Mouse (Mus musculus) cortical plate, adult 2 months (tissue): Measurements from ENCODE around the gene Hhatl. TPM values are rescaled to one million over a fixed set of nuclear protein-coding genes. Genes with fewer than 3 reads are reported as not detected.

Experiments used
- H3K27ac ChIP-seq: fragments of 200-500 bp; 2 replicates; pipeline ENCODE4 v1.5.1; 2012; ENCODE audit warnings: low read length, control low read depth, inconsistent platforms; ENCODE audit not compliant: insufficient read depth
- H3K4me1 ChIP-seq: fragments of 200-500 bp; 2 replicates; pipeline ENCODE4 v1.6.1; 2011; ENCODE audit warnings: low read length; ENCODE audit not compliant: control insufficient read depth, insufficient read depth
- H3K4me3 ChIP-seq: fragments of 200-500 bp; 2 replicates; pipeline ENCODE4 v1.5.1; 2011; ENCODE audit warnings: mild to moderate bottlenecking, low read length, control low read depth; ENCODE audit not compliant: insufficient read depth
- CTCF ChIP-seq: fragments of 200-500 bp; IDR thresholded peaks from 2 replicates; pipeline ENCODE4 v1.5.1; 2011; ENCODE audit warnings: mild to moderate bottlenecking, control low read depth, low read length; ENCODE audit not compliant: insufficient read depth; ENCODE audit errors: extremely low read depth
- POLR2A ChIP-seq: fragments of 200-500 bp; IDR thresholded peaks from 2 replicates; pipeline ENCODE4 v1.6.1; 2011; ENCODE audit warnings: mild to moderate bottlenecking, low read length, control low read depth; ENCODE audit not compliant: insufficient read depth; ENCODE audit errors: extremely low read depth
- polyA plus RNA-seq: library from polyadenylated mRNA; depleted of rRNA; stranded (reverse); fragments of >200 nt; gene quantifications from 2 replicates; pipeline ENCODE4 v1.2.3, GENCODE M21; 2012

The Hhatl gene
- polyA plus RNA-seq, 1 experiment = 21.2 TPM

DNA sequence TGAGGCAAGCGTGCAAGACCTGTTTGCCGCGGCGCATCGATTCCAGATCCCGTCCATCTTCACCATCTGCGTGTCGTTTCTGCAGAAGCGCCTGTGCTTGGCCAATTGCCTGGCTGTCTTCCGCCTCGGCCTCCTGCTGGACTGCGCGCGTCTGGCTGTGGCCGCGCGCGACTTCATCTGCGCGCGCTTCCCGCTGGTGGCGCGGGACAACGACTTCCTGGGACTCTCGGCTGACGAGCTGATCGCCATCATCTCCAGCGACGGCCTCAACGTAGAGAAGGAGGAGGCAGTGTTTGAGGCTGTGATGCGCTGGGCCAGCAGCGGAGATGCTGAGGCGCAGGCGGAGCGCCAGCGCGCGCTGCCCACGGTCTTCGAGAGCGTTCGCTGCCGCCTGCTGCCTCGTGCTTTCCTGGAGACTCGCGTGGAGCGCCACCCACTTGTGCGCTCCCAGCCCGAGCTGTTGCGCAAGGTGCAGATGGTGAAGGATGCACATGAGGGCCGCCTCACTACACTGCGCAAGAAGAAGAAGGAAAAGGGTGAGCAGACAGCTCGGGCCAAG lies 14.2 kb downstream of the Hhatl start:
- peak overlapping the region; percentile 24 for H3K4me3 ChIP-seq
- H3K27ac ChIP-seq = peak overlapping the region; percentile 14
- H3K4me1 ChIP-seq = peaks cover 15% of the 10 kb centered on the region
- no peak for TF ChIP-seq CTCF
- no peak for TF ChIP-seq POLR2A

DNA sequence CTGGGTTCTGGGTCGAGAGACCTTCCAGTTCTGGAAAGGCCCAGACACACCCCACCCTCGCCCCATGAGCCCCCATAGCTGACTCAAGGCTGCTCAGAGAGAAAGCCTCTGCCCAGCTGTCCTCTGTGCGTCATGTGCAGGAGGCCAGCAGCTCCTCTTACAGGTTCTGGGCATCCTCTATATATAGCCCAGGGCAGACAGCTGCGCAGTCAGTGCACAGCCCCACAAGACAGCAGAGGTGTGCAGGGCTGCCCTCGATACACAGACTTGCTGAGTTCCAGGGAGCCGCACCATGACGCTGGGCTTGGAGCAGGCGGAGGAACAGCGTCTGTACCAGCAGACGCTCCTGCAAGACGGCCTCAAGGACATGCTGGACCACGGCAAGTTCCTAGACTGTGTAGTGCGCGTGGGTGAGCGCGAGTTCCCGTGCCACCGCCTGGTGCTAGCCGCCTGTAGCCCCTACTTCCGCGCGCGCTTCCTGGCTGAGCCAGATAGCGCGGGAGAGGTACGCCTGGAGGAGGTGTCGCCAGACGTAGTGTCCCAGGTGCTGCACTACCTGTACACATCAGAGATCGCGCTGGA lies 14.7 kb downstream of the Hhatl start, which contains the start of gene Klhl40:
Klhl40 (plus strand) TSS at position 124 of the 582 bp plus-strand sequence.
- Histone ChIP-seq H3K27ac (peak within 1 kb of the TSS; percentile 14), H3K4me1 (peaks cover 15% of the 10 kb centered on the region)
- TF ChIP-seq CTCF = no peak
- TF ChIP-seq POLR2A = no peak

DNA sequence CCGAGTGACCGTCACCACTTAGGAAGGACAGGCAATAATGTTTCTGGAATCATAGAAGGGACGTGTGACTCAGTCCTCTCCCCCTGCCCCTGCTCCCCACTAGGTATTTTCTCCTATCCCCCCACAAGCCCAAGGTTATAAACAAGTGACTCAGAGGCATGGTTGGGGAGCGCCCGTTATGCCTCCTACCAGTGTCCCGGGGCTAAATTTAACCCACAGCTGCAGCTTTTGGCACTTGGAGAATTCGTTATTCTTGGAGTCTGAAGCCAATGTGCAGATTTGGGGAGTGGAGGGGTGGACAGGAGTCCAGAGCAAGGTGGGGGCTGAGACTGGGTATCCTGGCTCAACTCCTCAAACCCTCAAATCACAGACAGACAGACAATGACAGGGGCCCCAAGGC lies 15.8 kb downstream of the Hhatl start:
- Histone ChIP-seq H3K27ac (peak overlapping the region; percentile 83; the same call in 1 of the 2 replicates), H3K4me3 (no peak overlapping the region), H3K4me1 (peaks cover 15% of the 10 kb centered on the region)
- TF ChIP-seq CTCF (no peak), POLR2A (no peak)

More for the DNA sequence above, 14.7 kb downstream of the Hhatl start, which contains the start of gene Klhl40:
- peak within 1 kb of the TSS; percentile 24 for H3K4me3 ChIP-seq

DNA sequence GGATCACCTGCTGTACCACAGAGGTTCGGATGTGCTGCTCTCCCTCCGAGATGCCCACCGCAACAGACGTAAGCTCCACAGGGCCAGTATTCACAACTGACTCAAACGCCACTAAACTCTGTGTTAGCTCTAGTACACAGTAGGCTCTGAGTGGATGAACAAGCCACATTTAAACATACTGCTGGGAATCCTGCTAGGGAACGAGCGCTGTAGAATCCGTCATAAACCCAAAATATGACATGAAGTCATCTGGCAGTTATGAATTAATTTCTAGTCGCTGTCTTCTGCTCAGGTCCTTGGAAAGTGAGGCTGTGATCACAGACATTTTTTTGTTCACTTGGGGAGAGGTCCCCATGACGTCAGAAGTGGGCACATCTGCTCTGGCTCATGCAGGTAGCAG lies 16.4 kb downstream of the Hhatl start:
- H3K27ac ChIP-seq = peak overlapping the region; percentile 83; the same call in 1 of the 2 replicates
- TF ChIP-seq POLR2A = no peak
- no peak for TF ChIP-seq CTCF

DNA sequence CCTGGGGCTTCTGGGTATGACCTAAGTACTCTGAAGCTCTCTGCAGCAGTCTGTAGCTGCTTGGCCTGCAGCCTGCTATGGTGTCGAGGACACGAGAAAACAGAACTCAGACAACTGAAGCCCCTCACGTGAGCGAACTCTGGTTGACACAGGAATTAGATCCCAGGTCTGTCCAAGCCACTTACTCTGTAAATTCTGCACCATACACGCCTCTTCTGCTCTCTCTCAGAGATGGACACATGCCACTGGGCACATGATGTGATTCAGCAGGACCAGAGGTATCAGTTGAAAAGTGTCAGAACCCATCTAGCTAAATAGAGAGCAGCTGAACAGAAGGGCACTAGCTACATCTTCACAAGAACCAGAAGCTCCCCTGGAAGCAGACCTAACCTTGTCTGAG lies 19.9 kb downstream of the Hhatl start:
- Histone ChIP-seq H3K27ac (no peak overlapping the region), H3K4me3 (no peak overlapping the region), H3K4me1 (peaks cover 9% of the 10 kb centered on the region)
- TF ChIP-seq CTCF = no peak
- no peak for TF ChIP-seq POLR2A

More for the DNA sequence above, 16.4 kb downstream of the Hhatl start:
- peaks cover 15% of the 10 kb centered on the region for H3K4me1 ChIP-seq
- H3K4me3 ChIP-seq = no peak overlapping the region

GRCm38 (mm10) chr9:121765166-121765855 lies 27.0 kb downstream of the Hhatl start:
- TF ChIP-seq CTCF (no peak), POLR2A (no peak)
- no peak overlapping the region for H3K4me3 ChIP-seq
- no peak overlapping the region for H3K27ac ChIP-seq

DNA sequence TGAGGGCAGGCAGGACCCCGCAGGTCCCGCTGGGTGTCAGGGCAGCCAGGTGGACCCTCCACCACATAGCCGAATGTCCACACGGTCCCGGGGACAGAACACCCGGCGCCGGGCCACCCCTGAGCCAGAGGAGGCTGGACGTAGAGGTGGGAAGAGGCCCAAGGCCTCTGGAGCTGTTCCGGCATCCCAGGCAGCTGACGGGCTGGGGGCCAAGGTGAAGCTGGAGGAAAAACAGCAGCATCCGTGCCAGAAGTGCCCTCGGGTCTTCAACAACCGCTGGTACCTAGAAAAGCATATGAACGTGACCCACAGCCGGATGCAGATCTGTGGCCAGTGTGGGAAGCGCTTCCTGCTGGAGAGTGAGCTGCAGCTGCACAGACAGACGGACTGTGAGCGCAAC lies 28.6 kb downstream of the Hhatl start:
- Histone ChIP-seq H3K27ac (no peak overlapping the region), H3K4me3 (no peak overlapping the region), H3K4me1 (peaks cover 5% of the 10 kb centered on the region)
- TF ChIP-seq CTCF (no peak), POLR2A (no peak)

More at GRCm38 (mm10) chr9:121765166-121765855, 27.0 kb downstream of the Hhatl start:
- H3K4me1 ChIP-seq = peaks cover 5% of the 10 kb centered on the region

- Histone ChIP-seq H3K4me3 (no peak overlapping the region), H3K27ac (no peak overlapping the region), H3K4me1 (peaks cover 8% of the 10 kb centered on the region)
- TF ChIP-seq CTCF (no peak), POLR2A (no peak)
Observed at GRCm38 (mm10) chr9:121762761-121763160, 29.5 kb downstream of the Hhatl start.

DNA sequence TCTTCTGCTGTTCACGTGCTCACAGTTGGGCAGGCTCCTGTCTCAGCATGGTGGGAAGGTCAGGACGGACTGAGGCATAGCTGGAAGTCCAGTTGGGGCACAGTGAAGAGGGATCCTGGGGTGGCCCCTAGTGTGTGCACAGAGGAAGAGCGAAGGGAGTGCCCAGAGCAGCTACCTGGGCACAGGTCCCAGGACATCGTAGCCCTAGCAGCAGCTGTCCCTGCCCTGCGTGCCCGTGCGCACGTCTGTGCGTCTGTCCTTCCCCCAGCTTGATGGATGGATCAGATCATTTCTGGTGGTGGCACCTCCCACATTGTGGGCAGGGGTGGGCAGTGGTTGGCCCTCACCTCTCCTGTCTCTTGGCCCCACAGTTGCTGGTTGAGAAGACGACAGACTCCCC lies 30.1 kb downstream of the Hhatl start:
- TF ChIP-seq CTCF (no peak), POLR2A (no peak)
- Histone ChIP-seq H3K27ac (no peak overlapping the region), H3K4me1 (peaks cover 8% of the 10 kb centered on the region)

More for the DNA sequence above, 30.1 kb downstream of the Hhatl start:
- no peak overlapping the region for H3K4me3 ChIP-seq
